Mouse (Mus musculus): ENCODE results near the gene Daam2.
A peak's percentile ranks its signal among the peaks of the same experiment; 100 is the strongest.

Daam2 gene

GRCm38 (mm10) chr17:49531661-49532060 is 32.5 kb downstream of the Daam2 start:
- no peak for DNase-seq (ENCODE audit: low spot score)

- DNase-seq (ENCODE audit: low spot score), result no peak
These were observed 33.9 kb downstream of the Daam2 start for GRCm38 (mm10) chr17:49530215-49530614.

GRCm38 (mm10) chr17:49528503-49529205 is 35.5 kb downstream of the Daam2 start:
- DNase-seq (ENCODE audit: low spot score), result no peak

DNA sequence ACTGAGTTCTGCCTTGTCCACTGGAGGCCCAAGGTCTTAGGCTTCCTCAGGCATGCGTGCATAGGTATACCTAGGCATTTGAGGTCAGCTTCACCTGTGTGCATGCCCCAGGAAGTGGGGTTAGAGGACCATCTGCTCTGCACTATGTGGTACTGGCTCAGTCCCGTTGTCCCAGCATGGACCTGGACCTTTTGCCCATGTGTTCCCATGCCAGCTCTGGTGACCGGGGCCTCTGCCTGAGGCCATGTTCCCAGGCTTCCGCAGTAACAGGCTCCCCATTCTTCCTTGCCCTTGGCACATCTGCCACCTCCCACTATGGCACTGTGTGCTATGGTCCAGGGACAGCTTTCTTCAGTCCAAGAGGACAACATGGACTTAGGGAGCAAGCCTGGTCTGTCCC is 36.1 kb downstream of the Daam2 start:
- DNase-seq (ENCODE audit: low spot score), result no peak

- no peak for DNase-seq (ENCODE audit: low spot score)
These were observed 37.6 kb downstream of the Daam2 start for GRCm38 (mm10) chr17:49526566-49526965.

DNA sequence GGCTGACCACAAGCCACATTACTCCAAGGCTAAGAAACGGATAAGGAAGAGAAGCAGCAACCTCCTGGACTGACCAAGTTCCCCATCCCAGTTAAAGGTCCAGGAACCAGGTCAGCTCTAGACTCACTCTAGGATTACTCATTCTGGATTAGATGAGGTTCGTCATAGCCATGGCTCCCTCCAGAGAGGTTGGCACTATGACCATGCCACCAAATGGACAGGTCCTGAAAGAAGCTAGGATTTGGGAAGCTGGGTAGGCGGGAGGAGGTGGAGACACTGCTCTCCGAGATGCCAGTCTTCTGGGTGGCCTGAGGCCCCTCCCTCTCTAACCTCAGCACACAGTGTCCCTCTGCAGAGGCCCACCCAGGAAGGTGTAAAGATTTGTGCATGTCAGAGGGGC is 38.2 kb downstream of the Daam2 start:
- DNase-seq (ENCODE audit: low spot score), result no peak

GRCm38 (mm10) chr17:49524584-49524983 is 39.6 kb downstream of the Daam2 start:
- DNase-seq (ENCODE audit: low spot score), result no peak

GRCm38 (mm10) chr17:49522435-49522834 is 41.7 kb downstream of the Daam2 start:
- DNase-seq (ENCODE audit: low spot score), result no peak

GRCm38 (mm10) chr17:49522002-49522401 is 42.1 kb downstream of the Daam2 start:
- no peak for DNase-seq (ENCODE audit: low spot score)

GRCm38 (mm10) chr17:49520674-49521073 is 43.5 kb downstream of the Daam2 start:
- DNase-seq (ENCODE audit: low spot score), result no peak

DNA sequence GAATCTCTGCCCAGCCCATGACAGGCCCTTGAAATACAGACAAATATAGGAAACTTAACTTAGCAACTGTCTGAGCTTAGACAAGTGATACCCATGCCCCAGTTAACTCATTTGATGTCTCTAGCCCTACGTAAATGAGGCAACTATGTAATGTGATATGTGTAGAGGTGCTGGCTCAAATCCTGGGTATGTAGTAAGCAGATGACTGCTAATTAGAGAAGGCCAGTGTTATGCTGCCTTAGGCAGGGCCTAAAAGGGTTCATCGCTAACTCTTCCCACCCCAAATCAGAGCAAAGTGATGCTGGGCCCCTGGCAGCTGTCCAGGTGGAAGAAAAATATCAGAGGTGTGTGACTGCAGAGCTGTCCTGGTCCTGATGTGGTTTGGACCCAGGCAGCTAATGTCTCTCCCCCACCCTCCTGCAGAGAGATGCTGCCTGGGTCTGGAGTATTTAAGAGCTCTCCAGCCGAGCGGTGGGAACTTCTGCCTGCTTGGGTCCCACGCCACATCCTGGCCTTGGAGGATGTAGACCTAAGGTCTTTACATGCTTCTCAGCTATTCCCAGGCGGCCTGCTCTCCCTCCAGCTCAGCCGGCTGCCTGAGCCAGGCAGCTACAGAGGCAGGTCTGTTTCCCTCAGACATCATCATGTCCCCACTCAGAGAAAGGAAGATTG is 44.4 kb downstream of the Daam2 start:
- DNase-seq (ENCODE audit: low spot score), result no peak

- no peak for DNase-seq (ENCODE audit: low spot score)
These were observed 47.1 kb downstream of the Daam2 start for GRCm38 (mm10) chr17:49517091-49517490.

- no peak for DNase-seq (ENCODE audit: low spot score)
These were observed 48.5 kb downstream of the Daam2 start for GRCm38 (mm10) chr17:49515678-49516077.

- no peak for DNase-seq (ENCODE audit: low spot score)
These were observed 49.0 kb downstream of the Daam2 start for GRCm38 (mm10) chr17:49515141-49515540.

GRCm38 (mm10) chr17:49512671-49513085 is 51.5 kb downstream of the Daam2 start:
- DNase-seq (ENCODE audit: low spot score), result no peak

DNA sequence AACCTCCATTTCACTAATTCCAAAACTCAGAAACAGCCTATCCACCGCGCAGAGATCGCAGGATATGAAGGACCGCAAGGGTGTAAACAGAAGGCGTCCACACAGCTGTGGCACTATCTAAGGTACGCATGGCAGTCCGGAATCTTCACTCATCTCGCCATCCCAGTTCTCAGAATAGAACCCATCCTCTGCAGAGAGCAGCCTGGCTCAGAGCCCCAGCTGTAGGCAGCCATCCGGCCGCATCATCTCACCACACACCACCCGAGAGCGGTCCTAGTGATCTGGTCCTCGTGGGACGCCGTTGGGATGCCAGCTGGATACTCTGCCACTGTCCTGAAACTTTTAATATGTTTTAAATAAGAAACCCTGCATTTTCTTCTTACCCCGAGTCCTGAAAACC is 54.7 kb downstream of the Daam2 start:
- DNase-seq (ENCODE audit: low spot score), result no peak

GRCm38 (mm10) chr17:49503246-49503900 is 60.8 kb downstream of the Daam2 start:
- DNase-seq (ENCODE audit: low spot score), result no peak

- no peak for DNase-seq (ENCODE audit: low spot score)
These were observed 63.9 kb downstream of the Daam2 start for GRCm38 (mm10) chr17:49500234-49500633.

DNA sequence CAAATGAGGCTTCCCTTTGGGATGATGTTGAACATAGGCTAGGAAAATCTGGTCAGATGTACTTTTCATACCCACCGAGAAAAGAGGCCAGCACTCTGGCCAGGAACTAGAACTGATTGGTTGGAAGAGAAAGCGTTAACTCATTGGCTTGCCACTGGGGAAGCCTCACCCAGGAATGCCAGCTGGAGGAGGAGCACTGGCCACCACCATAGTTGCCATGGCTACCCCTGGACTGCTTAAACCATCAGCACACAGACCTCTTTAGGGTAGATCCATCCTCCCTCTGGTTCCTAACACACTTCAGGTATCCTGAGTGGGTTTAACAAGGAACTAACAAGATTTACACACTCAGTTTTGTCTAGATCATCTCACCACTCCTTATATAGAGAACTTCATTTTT is 64.5 kb downstream of the Daam2 start:
- DNase-seq (ENCODE audit: low spot score), result no peak

DNA sequence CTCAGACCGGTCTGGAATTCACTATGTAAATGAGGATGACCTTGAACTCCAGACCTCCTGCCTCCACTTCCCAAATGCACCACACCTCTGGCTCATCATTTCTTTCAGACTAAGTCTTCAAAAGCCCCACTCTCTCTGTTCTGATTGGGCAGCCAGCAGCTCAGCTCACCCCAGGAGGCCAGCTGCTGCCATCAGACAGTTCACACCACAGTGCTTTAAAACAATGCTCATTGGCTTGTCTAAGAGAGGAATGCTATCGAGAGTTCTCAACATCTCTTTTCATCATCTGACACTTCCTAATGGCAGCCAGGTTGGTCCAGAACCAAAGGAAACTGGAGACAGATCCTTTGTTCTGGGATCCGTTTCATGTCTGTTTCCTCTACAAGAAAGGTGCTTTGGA is 66.0 kb downstream of the Daam2 start:
- DNase-seq (ENCODE audit: low spot score), result no peak

DNA sequence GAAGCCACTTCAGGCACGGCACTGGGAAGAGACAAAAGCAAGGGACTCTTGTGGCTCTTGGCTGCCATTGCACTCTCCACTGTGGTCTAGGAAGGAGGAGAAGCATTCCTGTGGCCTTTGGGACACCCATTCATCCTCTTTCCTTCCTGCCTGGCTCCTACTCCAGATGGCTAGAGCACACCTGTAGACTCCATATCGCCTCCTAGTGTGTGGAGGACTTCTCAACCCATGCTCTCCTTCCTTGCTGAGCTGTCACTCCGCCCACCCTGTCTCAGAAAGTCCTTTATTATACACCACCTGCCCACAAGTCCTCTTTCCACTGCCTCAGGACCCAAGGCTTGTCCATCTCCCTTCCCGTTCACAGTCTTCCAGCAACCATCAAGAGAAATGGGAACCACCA is 70.9 kb downstream of the Daam2 start:
- DNase-seq (ENCODE audit: low spot score), result no peak

GRCm38 (mm10) chr17:49489098-49489497 is 75.0 kb downstream of the Daam2 start:
- no peak for DNase-seq (ENCODE audit: low spot score)

DNA sequence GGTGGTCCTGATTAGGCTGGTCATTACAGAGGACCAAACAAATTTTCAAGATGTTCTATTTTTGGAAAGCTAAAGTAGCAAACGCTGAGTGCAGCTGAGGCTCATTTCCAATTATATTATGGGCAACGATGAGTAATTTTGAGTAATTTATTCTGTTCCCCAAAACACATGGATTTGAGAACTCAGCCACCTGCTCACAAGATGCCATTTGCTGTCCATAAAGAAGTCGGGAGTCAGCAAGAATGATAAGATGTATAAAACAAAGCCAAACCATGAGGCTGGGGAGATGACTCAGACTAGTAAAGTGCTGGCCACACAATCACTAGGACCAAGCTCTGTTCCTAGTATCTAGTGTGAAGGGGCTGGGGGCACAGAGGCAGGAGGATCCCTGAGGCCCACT is 79.7 kb downstream of the Daam2 start:
- peak; percentile 22 for DNase-seq (ENCODE audit: low spot score)

All from layer of hippocampus, adult 9-10 months (tissue).